Mouse (Mus musculus): Measurements from ENCODE around the gene Fat3. TPM values are rescaled to one million over a fixed set of nuclear protein-coding genes. Genes with fewer than 3 reads are reported as not detected.
A peak's percentile ranks its signal among the peaks of the same experiment; 100 is the strongest.

The Fat3 gene
- polyA plus RNA-seq, 1 experiment from 2014 or later: 7.5 TPM

DNA sequence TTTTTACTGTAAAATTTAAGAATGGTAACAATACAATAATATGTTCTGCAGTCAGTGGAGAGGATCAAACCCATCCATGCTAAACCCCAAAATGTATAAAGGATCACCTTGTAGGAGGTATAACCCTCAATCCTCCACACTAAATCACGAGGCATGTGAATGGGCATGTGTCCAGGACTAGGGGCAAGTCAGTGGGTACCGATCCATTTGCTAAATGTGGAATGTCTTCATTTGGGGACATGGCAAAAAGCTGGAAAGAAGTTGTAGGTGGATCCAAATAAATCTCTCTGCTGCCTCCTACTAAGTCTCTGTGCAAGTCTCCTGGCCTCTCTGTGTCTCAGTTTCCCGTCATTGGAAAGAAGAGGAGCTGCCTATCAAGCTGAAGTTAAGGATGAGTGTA is 39.6 kb downstream of the Fat3 start:
- no peaks in the 10 kb centered on the region for H3K36me3 ChIP-seq (ENCODE audit: control insufficient read depth, insufficient read depth, low read length)
- WGBS: 79% methylated on average over 3 of the region's 3 CpGs
- no peak overlapping the region for H3K4me3 ChIP-seq (ENCODE audit: low read length)
- H3K9ac ChIP-seq (ENCODE audit: low read depth, low read length): no peak overlapping the region
- no peak overlapping the region for H3K4me2 ChIP-seq (ENCODE audit: low read length)
- H3K27ac ChIP-seq (ENCODE audit: low read depth, low read length): no peak overlapping the region
- H3K9me3 ChIP-seq (ENCODE audit: control insufficient read depth, low read length): no peaks in the 10 kb centered on the region
- no peaks in the 10 kb centered on the region for H3K27me3 ChIP-seq (replicated peaks; ENCODE audit: control insufficient read depth, insufficient read depth, low read length)
- no peak for ATAC-seq
- no peaks in the 10 kb centered on the region for H3K4me1 ChIP-seq (ENCODE audit: control insufficient read depth, insufficient read depth, low read depth, low read length)

DNA sequence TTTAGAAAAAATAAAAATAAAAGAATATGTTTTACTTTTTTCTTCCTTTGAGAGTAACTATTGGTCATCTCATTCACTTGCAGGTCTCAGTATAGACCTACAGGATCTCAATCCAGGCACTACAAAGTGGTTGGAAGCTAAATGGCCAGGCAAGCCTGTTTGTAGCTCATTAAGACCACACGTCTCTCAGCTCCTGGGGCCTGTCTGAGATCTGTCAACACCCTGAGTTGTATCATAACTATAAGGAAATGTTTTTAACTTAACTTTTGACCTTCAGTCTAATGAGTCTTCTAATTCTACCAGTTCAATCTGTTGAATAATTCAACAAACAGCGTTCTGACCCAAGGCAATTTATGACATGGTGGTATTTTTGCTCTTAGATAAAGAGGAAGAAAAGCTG is 40.5 kb downstream of the Fat3 start:
- no peaks in the 10 kb centered on the region for H3K9me3 ChIP-seq (ENCODE audit: control insufficient read depth, low read length)
- H3K36me3 ChIP-seq (ENCODE audit: control insufficient read depth, insufficient read depth, low read length): no peaks in the 10 kb centered on the region
- H3K9ac ChIP-seq (ENCODE audit: low read depth, low read length): no peak overlapping the region
- H3K27me3 ChIP-seq (replicated peaks; ENCODE audit: control insufficient read depth, insufficient read depth, low read length): no peaks in the 10 kb centered on the region
- no peak overlapping the region for H3K4me2 ChIP-seq (ENCODE audit: low read length)
- no peak for ATAC-seq
- WGBS: 74% methylated on average over 2 of the region's 2 CpGs
- no peak overlapping the region for H3K27ac ChIP-seq (ENCODE audit: low read depth, low read length)
- no peak overlapping the region for H3K4me3 ChIP-seq (ENCODE audit: low read length)
- H3K4me1 ChIP-seq (ENCODE audit: control insufficient read depth, insufficient read depth, low read depth, low read length): no peaks in the 10 kb centered on the region

DNA sequence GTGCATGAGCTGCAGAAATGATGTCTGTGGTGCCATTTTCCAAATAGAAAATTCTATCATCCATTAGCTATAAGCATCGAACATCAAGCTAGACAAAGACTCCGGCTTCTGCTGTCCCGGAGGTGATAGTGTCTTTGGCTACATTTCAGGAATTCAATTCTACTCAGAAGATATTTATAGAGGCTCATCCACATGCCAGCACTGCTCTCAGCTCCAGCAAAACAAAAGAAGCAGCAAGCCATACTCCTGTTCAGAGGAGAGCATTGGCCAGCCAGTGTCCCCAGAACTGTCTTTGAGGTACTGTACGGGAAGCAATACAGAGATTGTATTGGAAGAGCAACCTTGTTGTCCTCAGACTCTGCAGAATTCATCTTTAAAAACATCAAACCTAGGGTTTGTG is 59.2 kb downstream of the Fat3 start:
- H3K36me3 ChIP-seq (ENCODE audit: control insufficient read depth, insufficient read depth, low read length): no peaks in the 10 kb centered on the region
- H3K27ac ChIP-seq (ENCODE audit: low read depth, low read length): no peak overlapping the region
- H3K4me3 ChIP-seq (ENCODE audit: low read length): no peak overlapping the region
- H3K27me3 ChIP-seq (replicated peaks; ENCODE audit: control insufficient read depth, insufficient read depth, low read length): no peaks in the 10 kb centered on the region
- ATAC-seq: no peak
- no peak overlapping the region for H3K4me2 ChIP-seq (ENCODE audit: low read length)
- peaks cover 27% of the 10 kb centered on the region for H3K4me1 ChIP-seq (ENCODE audit: control insufficient read depth, insufficient read depth, low read depth, low read length)
- 40% methylated on average over 4 of the region's 4 CpGs for WGBS
- H3K9me3 ChIP-seq (ENCODE audit: control insufficient read depth, low read length): no peaks in the 10 kb centered on the region
- H3K9ac ChIP-seq (ENCODE audit: low read depth, low read length): no peak overlapping the region

DNA sequence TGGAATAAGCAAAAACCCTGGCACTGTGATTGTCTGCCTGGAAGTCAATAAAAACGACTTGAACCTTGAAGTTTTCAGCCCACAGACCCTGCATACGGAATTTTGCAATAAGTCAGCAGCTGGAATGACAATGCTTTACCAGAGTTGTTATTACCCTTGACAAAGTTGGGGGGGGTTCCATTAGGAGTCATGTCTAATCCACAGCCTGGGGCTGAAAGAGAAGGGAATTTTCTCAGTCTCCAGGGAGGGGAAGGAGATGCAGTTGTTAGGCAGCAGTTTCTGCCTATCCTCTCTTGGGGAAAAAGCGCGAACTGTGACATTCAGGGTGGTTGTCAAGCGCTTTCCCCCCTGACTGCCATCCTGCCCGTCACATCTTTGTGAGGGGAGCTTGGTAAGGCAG is 60.4 kb downstream of the Fat3 start:
- ATAC-seq: no peak
- 0 out of 2 replicates have a peak overlapping the region, but pooled peaks have one; percentile 2 for H3K27ac ChIP-seq (ENCODE audit: low read depth, low read length)
- peaks cover 27% of the 10 kb centered on the region for H3K4me1 ChIP-seq (ENCODE audit: control insufficient read depth, insufficient read depth, low read depth, low read length)
- no peak overlapping the region for H3K9ac ChIP-seq (ENCODE audit: low read depth, low read length)
- H3K4me2 ChIP-seq (ENCODE audit: low read length): no peak overlapping the region
- H3K9me3 ChIP-seq (ENCODE audit: control insufficient read depth, low read length): no peaks in the 10 kb centered on the region
- no peaks in the 10 kb centered on the region for H3K27me3 ChIP-seq (replicated peaks; ENCODE audit: control insufficient read depth, insufficient read depth, low read length)
- WGBS: 22% methylated on average over 6 of the region's 6 CpGs
- H3K36me3 ChIP-seq (ENCODE audit: control insufficient read depth, insufficient read depth, low read length): no peaks in the 10 kb centered on the region
- no peak overlapping the region for H3K4me3 ChIP-seq (ENCODE audit: low read length)

DNA sequence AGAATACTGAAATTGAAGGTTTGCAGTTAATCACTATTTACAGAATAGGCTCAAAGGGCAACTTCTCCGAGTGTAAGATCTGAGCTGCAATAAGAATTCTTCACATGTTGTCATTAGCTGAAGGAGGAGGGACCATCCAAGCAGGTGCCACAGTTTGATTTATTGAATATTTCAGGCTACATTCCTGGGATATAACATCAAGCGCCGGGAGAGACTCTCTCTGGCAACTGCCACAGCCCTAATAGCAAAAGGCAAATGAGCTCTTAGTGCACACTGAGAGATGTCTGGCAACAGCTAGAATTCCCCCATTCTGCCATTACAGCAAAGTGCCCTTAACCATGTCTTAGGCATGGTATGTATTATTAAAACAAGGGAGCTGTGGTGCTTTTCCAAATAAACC is 61.1 kb downstream of the Fat3 start:
- ATAC-seq: peak; percentile 34; the same call in 1 of the 2 replicates
- peaks cover 27% of the 10 kb centered on the region for H3K4me1 ChIP-seq (ENCODE audit: control insufficient read depth, insufficient read depth, low read depth, low read length)
- H3K4me2 ChIP-seq (ENCODE audit: low read length): no peak overlapping the region

DNA sequence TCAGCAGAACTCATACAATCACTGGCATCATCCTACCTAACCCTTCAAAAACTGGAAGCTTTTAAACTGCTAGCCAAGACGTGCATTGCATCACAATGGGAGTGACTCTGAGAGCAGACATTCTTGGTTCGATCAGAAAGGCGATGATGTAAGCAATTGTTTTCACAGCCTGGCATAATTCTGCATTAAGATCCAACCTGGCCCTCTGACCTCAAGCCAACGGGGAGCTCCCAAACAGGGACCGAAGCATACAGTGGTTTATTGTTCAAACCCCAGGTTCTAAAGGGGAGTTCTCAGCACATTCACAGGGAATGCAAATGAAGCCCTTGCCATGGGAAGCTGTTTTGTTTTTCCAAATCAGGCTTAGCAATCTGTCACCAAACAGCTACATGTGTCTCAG is 63.3 kb downstream of the Fat3 start:
- Histone ChIP-seq H3K9ac (ENCODE audit: low read depth, low read length) (no peak overlapping the region), H3K27ac (ENCODE audit: low read depth, low read length) (peak overlapping the region; percentile 41; the same call in 1 of the 2 replicates), H3K4me2 (ENCODE audit: low read length) (peak overlapping the region; percentile 13), H3K4me3 (ENCODE audit: low read length) (no peak overlapping the region), H3K27me3 (replicated peaks; ENCODE audit: control insufficient read depth, insufficient read depth, low read length) (no peaks in the 10 kb centered on the region), H3K9me3 (ENCODE audit: control insufficient read depth, low read length) (no peaks in the 10 kb centered on the region), H3K4me1 (ENCODE audit: control insufficient read depth, insufficient read depth, low read depth, low read length) (peaks cover 27% of the 10 kb centered on the region), H3K36me3 (ENCODE audit: control insufficient read depth, insufficient read depth, low read length) (no peaks in the 10 kb centered on the region)
- ATAC-seq: peak; percentile 53
- 7% methylated on average over 5 of the region's 5 CpGs for WGBS

More for the DNA sequence above, 61.1 kb downstream of the Fat3 start:
- no peak overlapping the region for H3K9ac ChIP-seq (ENCODE audit: low read depth, low read length)
- peak overlapping the region; percentile 20; the same call in 1 of the 2 replicates for H3K27ac ChIP-seq (ENCODE audit: low read depth, low read length)
- WGBS: 23% methylated on average over 3 of the region's 3 CpGs
- no peaks in the 10 kb centered on the region for H3K27me3 ChIP-seq (replicated peaks; ENCODE audit: control insufficient read depth, insufficient read depth, low read length)
- no peaks in the 10 kb centered on the region for H3K36me3 ChIP-seq (ENCODE audit: control insufficient read depth, insufficient read depth, low read length)
- H3K4me3 ChIP-seq (ENCODE audit: low read length): no peak overlapping the region
- no peaks in the 10 kb centered on the region for H3K9me3 ChIP-seq (ENCODE audit: control insufficient read depth, low read length)

DNA sequence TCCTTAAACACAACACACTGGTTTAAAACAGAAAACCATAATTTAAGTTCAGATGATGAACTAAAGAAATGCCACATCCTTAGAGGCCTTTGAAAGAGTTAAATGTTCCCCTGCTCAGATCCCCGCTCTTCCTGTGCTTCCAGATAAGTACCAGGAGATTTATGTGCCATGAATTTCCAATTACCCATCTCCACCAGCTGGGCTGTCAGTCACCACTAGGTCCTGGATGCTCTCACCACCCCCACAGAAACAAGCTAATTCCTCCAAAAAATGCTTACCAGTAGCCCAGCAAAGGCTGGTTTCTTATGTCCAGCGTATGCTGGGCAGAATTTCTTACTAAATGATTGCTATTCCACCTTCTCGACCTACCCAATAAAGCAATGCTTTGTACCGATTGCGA is 72.5 kb downstream of the Fat3 start:
- 43% methylated on average over 5 of the region's 5 CpGs for WGBS
- Histone ChIP-seq H3K27ac (ENCODE audit: low read depth, low read length) (no peak overlapping the region), H3K9ac (ENCODE audit: low read depth, low read length) (no peak overlapping the region), H3K4me3 (ENCODE audit: low read length) (no peak overlapping the region), H3K27me3 (replicated peaks; ENCODE audit: control insufficient read depth, insufficient read depth, low read length) (no peaks in the 10 kb centered on the region), H3K4me2 (ENCODE audit: low read length) (no peak overlapping the region), H3K4me1 (ENCODE audit: control insufficient read depth, insufficient read depth, low read depth, low read length) (peaks cover 3% of the 10 kb centered on the region; the same call in 1 of the 2 replicates), H3K36me3 (ENCODE audit: control insufficient read depth, insufficient read depth, low read length) (no peaks in the 10 kb centered on the region), H3K9me3 (ENCODE audit: control insufficient read depth, low read length) (no peaks in the 10 kb centered on the region)
- ATAC-seq: 0 out of 2 replicates have a peak, but pooled peaks have one; percentile 52

DNA sequence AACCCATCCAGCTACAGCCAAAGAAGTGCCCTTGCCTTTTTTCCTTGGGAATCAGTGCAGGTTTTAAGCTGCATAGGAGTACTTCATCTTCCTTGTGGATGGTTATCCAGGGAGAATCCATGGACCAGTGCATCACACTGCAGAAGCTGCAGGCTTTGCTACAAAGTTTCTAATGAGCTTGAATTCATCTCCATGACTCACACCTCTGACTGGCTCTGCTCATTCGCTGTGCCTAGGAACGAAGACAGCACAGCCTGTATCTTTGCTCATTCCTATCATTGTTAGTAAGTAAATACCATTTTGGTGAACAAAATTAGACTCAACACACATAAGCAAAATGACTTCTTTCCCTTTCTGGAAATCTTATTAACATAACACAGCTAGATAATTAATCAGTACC is 78.4 kb downstream of the Fat3 start:
- 77% methylated on average over 2 of the region's 2 CpGs for WGBS
- Histone ChIP-seq H3K36me3 (ENCODE audit: control insufficient read depth, insufficient read depth, low read length) (no peaks in the 10 kb centered on the region), H3K9me3 (ENCODE audit: control insufficient read depth, low read length) (no peaks in the 10 kb centered on the region), H3K4me2 (ENCODE audit: low read length) (no peak overlapping the region), H3K4me3 (ENCODE audit: low read length) (no peak overlapping the region), H3K27ac (ENCODE audit: low read depth, low read length) (no peak overlapping the region), H3K4me1 (ENCODE audit: control insufficient read depth, insufficient read depth, low read depth, low read length) (no peaks in the 10 kb centered on the region; the same call in 1 of the 2 replicates), H3K9ac (ENCODE audit: low read depth, low read length) (no peak overlapping the region), H3K27me3 (replicated peaks; ENCODE audit: control insufficient read depth, insufficient read depth, low read length) (no peaks in the 10 kb centered on the region)
- no peak for ATAC-seq

DNA sequence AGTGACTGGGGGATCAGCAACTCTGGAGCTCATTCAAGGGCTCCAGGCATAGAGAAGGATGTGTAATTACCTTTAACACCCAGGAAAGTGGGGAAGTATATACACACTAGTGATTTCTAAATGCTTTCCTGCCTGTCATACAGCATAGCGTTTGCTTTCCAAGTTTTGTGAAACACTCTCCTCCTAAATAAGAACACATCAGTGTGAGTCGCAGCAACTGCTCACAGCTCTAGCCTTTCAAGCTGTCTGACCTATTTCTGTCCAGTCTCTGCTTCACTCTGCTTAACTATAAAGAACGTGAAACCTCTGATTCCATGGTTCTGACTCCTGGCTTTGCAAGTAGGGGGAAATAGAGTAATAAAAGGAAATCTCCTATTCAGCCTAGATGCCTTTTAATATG is 98.3 kb downstream of the Fat3 start:
- no peak for ATAC-seq
- Histone ChIP-seq H3K27ac (ENCODE audit: low read depth, low read length) (no peak overlapping the region), H3K4me3 (ENCODE audit: low read length) (no peak overlapping the region), H3K4me1 (ENCODE audit: control insufficient read depth, insufficient read depth, low read depth, low read length) (peaks cover 10% of the 10 kb centered on the region), H3K9ac (ENCODE audit: low read depth, low read length) (no peak overlapping the region), H3K27me3 (replicated peaks; ENCODE audit: control insufficient read depth, insufficient read depth, low read length) (no peaks in the 10 kb centered on the region), H3K4me2 (ENCODE audit: low read length) (no peak overlapping the region), H3K36me3 (ENCODE audit: control insufficient read depth, insufficient read depth, low read length) (no peaks in the 10 kb centered on the region), H3K9me3 (ENCODE audit: control insufficient read depth, low read length) (no peaks in the 10 kb centered on the region)
- 77% methylated on average over 3 of the region's 3 CpGs for WGBS
